Comparison of ENCODE assay signal across 9 mouse cellular contexts in the genomic region with DNA sequence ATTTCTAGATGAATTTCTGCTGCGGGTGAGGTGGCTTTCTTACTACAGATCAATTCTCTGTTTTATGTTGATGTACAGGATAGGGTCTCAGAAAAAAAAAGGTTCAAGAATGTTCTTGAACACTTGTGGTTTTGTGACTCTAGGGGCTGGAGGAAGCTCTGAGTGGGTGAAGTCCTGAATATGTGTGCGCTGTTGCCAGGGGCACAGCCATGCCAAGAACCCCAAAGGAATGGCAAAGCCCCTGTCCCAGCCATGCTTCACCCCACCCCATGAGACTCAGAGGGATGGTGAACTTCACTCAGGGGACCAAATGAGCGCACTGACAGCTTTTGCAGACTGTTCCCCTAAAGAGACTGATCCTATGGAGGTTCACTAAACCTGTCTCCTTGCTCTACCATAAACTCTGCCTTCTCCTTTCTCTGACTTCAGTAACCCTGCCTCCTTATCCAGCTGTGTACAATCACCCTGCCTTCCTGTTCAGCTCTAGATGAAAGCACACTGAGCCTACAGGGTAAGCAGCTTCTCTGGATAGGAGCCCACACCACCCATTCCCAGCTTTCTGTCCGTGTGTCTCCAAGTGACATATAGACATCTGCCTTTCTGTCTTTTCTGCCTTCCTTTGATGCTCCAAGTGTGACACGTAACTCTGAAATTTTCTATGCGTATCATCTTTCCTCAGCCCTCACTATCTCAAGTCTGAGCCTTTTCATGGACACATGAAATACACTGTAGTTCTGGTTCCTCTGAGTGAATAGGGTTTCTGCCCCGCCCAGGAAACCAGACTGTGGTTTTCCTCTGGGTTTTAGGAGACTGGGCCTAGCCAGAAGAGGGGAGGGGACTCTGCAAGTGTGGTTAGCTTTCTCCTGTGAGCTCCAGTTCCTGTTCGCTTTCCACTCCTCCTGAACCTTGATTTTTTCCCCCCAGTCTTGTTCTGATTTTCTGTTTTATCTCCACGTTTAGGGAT.
DNase-seq lines count a peak whose midpoint lies in the region; ATAC-seq and TF ChIP-seq lines count a peak whose summit lies in the region.
"Had no signal": no experiment of that assay in that cellular context is flagged by ENCODE, and none has a peak within 500 bp of the region (broad histone marks: within the 10 kb centered on the region; RNA-seq: fewer than 3 reads in every experiment).

No protein-coding gene starts in this region.

- no peak overlapping the region for H3K4me2 ChIP-seq in kidney, embryonic 15.5 days
- H3K4me2 ChIP-seq in stomach, postnatal 0 days (replicated peaks; ENCODE audit: low read depth) = no peak overlapping the region
- H3K4me2 ChIP-seq: limb, embryonic 13.5 days had no signal

- no peak for TF ChIP-seq EP300 in stomach, postnatal 0 days (optimal IDR thresholded peaks at IDR 0.05)

- H3K27ac ChIP-seq in kidney, embryonic 15.5 days = no peak overlapping the region; the same call in 1 of the 2 replicates
- no peak overlapping the region for H3K27ac ChIP-seq in stomach, postnatal 0 days (replicated peaks)
- H3K27ac ChIP-seq: limb, embryonic 13.5 days had no signal

- no peak overlapping the region for H3K9ac ChIP-seq in kidney, embryonic 15.5 days
- no peak overlapping the region for H3K9ac ChIP-seq in stomach, postnatal 0 days (ENCODE audit: low read length)
- H3K9ac ChIP-seq: limb, embryonic 13.5 days had no signal

- H3K9me3 ChIP-seq in kidney, embryonic 15.5 days (replicated peaks) = no peaks in the 10 kb centered on the region
- no peaks in the 10 kb centered on the region for H3K9me3 ChIP-seq in stomach, postnatal 0 days (ENCODE audit: control insufficient read depth, low read length)
- H3K9me3 ChIP-seq: limb, embryonic 13.5 days had no signal

- peak; percentile 33; the same call in 1 of the 2 replicates for ATAC-seq in kidney, embryonic 15.5 days (replicated peaks; ENCODE audit: low FRiP score)
- ATAC-seq in inflammation-experienced regulatory T-cells, adult 6 months = peak; percentile 95
- no peak for ATAC-seq in stomach, postnatal 0 days (ENCODE audit: low FRiP score, low TSS enrichment)

- H3K4me3 ChIP-seq in kidney, embryonic 15.5 days (replicated peaks) = no peak overlapping the region
- H3K4me3 ChIP-seq in stomach, postnatal 0 days (ENCODE audit: low read depth, low read length) = no peak overlapping the region
- H3K4me3 ChIP-seq: limb, embryonic 13.5 days had no signal

- no peak for TF ChIP-seq CTCF in stomach, postnatal 0 days (IDR thresholded peaks at IDR 0.05; ENCODE audit: low read depth)

- WGBS in kidney, embryonic 15.5 days = 70% methylated on average over 9 of the region's 9 CpGs
- WGBS in stomach, postnatal 0 days = 79% methylated on average over 9 of the region's 9 CpGs

- no peak for DNase-seq in kidney, adult 9 months
- DNase-seq in ZHBTc4 (ENCODE audit: low read depth, low spot score) = peak; percentile 24
- DNase-seq in natural killer cell, adult 2 months (ENCODE audit: low spot score in 2 of 2) = peak; percentile 40 to 49
- DNase-seq in cerebellum, adult 9-10 months = no peak
- DNase-seq in stomach, postnatal 0 days (ENCODE audit: low spot score) = no peak
- DNase-seq in urinary bladder, postnatal 25 days (ENCODE audit: low spot score) = no peak

- peaks cover 8% of the 10 kb centered on the region for H3K4me1 ChIP-seq in kidney, embryonic 15.5 days
- H3K4me1 ChIP-seq in stomach, postnatal 0 days (replicated peaks; ENCODE audit: control insufficient read depth, insufficient read depth) = no peaks in the 10 kb centered on the region

- H3K27me3 ChIP-seq in kidney, embryonic 15.5 days = no peaks in the 10 kb centered on the region
- no peaks in the 10 kb centered on the region for H3K27me3 ChIP-seq in stomach, postnatal 0 days (ENCODE audit: control insufficient read depth, insufficient read depth, low read length)
- H3K27me3 ChIP-seq: limb, embryonic 13.5 days had no signal

- H3K36me3 ChIP-seq in kidney, embryonic 15.5 days = no peaks in the 10 kb centered on the region
- no peaks in the 10 kb centered on the region for H3K36me3 ChIP-seq in stomach, postnatal 0 days (ENCODE audit: control insufficient read depth, insufficient read depth, low read length)
- H3K36me3 ChIP-seq: limb, embryonic 13.5 days had no signal

Comparison
In these comparisons a context has a peak if more than half of its experiments do, and no peak if none do; other contexts are left out.
1. DNase-seq: peak in ZHBTc4 (single experiment) and natural killer cell, adult 2 months (2 of 2); none in kidney, adult 9 months (single experiment), cerebellum, adult 9-10 months (single experiment), stomach, postnatal 0 days (single experiment) and urinary bladder, postnatal 25 days (single experiment).